Mouse (Mus musculus): ENCODE measurements at regions not wholly inside any gene's neighbourhood (a gene's known extent, or its start where the extent isn't known, plus 50 kb on each side); places are given as distances from the start of the nearest gene placed in this dataset.

DNA sequence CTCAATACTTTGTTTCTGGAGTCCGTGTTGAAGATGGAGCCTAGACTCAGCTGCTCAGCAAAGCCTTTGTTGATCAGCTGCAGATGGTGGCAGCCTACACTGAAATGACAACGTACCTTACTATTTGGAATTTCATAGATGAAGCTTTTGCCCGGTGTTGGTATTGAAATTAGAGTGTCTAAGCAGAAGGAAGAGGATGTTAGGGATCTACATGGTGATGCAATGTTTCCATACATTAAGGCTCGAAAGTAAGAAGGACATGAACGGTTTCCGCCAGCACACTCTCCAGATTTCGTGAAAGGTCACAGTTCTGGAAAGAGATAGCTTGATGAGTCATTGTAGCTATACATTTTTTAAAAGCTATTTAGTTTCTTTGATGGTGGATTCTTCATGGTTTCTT lies 412.9 kb upstream of the Actbl2 start:
- in situ Hi-C loops (cut with MboI; ENCODE audit: low pct_ligation_motif_present, low pct_unique_long_range_greater_than_20kb, low sequenced_read_pairs) (no loop called here), dilution Hi-C loops (cut with MboI; ENCODE audit: extremely low pct_ligation_motif_present, extremely low pct_unique_long_range_greater_than_20kb, low sequenced_read_pairs) (no loop called here)
- no peak overlapping the region for H3K4me3 ChIP-seq (replicated peaks in 1 of 3; ENCODE audit: low read depth in 2 of 3, low read length in 2 of 3, poor library complexity in 1 of 3)
- DNase-seq (ENCODE audit: extremely low read depth): no peak
- no peaks in the 10 kb centered on the region for H3K27me3 ChIP-seq (replicated peaks)
- H3K4me2 ChIP-seq (ENCODE audit: insufficient read depth, low read depth, poor library complexity, severe bottlenecking): peak overlapping the region; percentile 2; the same call in 1 of the 2 replicates
- no peaks in the 10 kb centered on the region for H3K36me3 ChIP-seq (replicated peaks in 1 of 2; ENCODE audit: control insufficient read depth in 1 of 2, insufficient read depth in 1 of 2, low read length in 1 of 2)
- no peaks in the 10 kb centered on the region for H3K79me2 ChIP-seq (replicated peaks; ENCODE audit: control insufficient read depth, extremely low read depth, insufficient read depth, poor library complexity, severe bottlenecking)
- H3K9me3 ChIP-seq (replicated peaks; ENCODE audit: low read length): peaks cover 2% of the 10 kb centered on the region
- H3K4me1 ChIP-seq (ENCODE audit: control insufficient read depth in 1 of 2, insufficient read depth in 2 of 2): no peaks in the 10 kb centered on the region
- no peak overlapping the region for H3K9ac ChIP-seq (ENCODE audit: insufficient read depth, low read depth)
- H3K27ac ChIP-seq (ENCODE audit: insufficient read depth, low read depth): no peak overlapping the region
- no peak for TF ChIP-seq MXI1 (IDR thresholded peaks at IDR 0.05; ENCODE audit: low read depth, low read length)
- TF ChIP-seq ZMIZ1 (IDR thresholded peaks at IDR 0.05; ENCODE audit: low read depth, low read length): no peak
- TF ChIP-seq GABPA (IDR thresholded peaks at IDR 0.05; ENCODE audit: insufficient replicate concordance, low read depth, low read length): no peak
- no peak for TF ChIP-seq ZNF384 (IDR thresholded peaks at IDR 0.05; ENCODE audit: low read depth, low read length)
- TF ChIP-seq USF2 (conservative IDR thresholded peaks at IDR 0.05; ENCODE audit: low read depth, low read length): no peak
- TF ChIP-seq EP300 (IDR thresholded peaks at IDR 0.05; ENCODE audit: low read length): no peak
- no peak for TF ChIP-seq HCFC1 (IDR thresholded peaks at IDR 0.05; ENCODE audit: low read depth, low read length)
- no peak for TF ChIP-seq SMC3 (IDR thresholded peaks at IDR 0.05; ENCODE audit: low read depth, low read length)
- no peak for TF ChIP-seq CTCF (conservative IDR thresholded peaks at IDR 0.05 in 1 of 2, IDR thresholded peaks at IDR 0.05 in 1 of 2; ENCODE audit: low read depth in 2 of 2, low read length in 2 of 2)
- no peak for TF ChIP-seq MEF2A (IDR thresholded peaks at IDR 0.05; ENCODE audit: borderline replicate concordance, low read depth, low read length)

DNA sequence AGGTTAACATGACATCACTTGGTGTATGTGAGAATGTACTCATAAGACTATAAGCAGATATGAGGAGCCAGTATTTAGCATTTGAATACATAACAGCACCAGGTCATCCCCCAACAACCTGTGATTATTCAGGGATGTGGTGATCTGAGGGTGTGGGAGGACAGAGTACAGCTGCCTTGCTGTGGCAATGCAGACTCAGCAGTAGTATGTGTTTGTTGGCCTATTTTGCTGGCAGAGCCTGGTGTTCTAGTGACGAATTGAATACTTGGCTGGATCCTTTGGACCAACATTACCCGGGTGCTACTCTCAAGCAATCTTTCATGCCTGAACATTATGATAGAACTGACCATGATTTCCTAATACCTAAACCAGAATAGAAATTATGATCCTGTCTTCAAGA lies 409.1 kb upstream of the Actbl2 start:
- Histone ChIP-seq H3K27ac (ENCODE audit: insufficient read depth, low read depth) (no peak overlapping the region), H3K79me2 (replicated peaks; ENCODE audit: control insufficient read depth, extremely low read depth, insufficient read depth, poor library complexity, severe bottlenecking) (no peaks in the 10 kb centered on the region), H3K4me3 (replicated peaks in 1 of 3; ENCODE audit: low read depth in 2 of 3, low read length in 2 of 3, poor library complexity in 1 of 3) (no peak overlapping the region), H3K9ac (ENCODE audit: insufficient read depth, low read depth) (no peak overlapping the region), H3K4me2 (ENCODE audit: insufficient read depth, low read depth, poor library complexity, severe bottlenecking) (no peak overlapping the region), H3K36me3 (replicated peaks in 1 of 2; ENCODE audit: control insufficient read depth in 1 of 2, insufficient read depth in 1 of 2, low read length in 1 of 2) (no peaks in the 10 kb centered on the region), H3K4me1 (ENCODE audit: control insufficient read depth in 1 of 2, insufficient read depth in 2 of 2) (no peaks in the 10 kb centered on the region), H3K27me3 (replicated peaks) (no peaks in the 10 kb centered on the region), H3K9me3 (replicated peaks; ENCODE audit: low read length) (peaks cover 2% of the 10 kb centered on the region)
- DNase-seq (ENCODE audit: extremely low read depth): no peak
- in situ Hi-C loops (cut with MboI; ENCODE audit: low pct_ligation_motif_present, low pct_unique_long_range_greater_than_20kb, low sequenced_read_pairs) (no loop called here), dilution Hi-C loops (cut with MboI; ENCODE audit: extremely low pct_ligation_motif_present, extremely low pct_unique_long_range_greater_than_20kb, low sequenced_read_pairs) (no loop called here)
- TF ChIP-seq EP300 (IDR thresholded peaks at IDR 0.05; ENCODE audit: low read length) (no peak), NELFE (IDR thresholded peaks at IDR 0.05; ENCODE audit: low read depth, low read length) (no peak), ZMIZ1 (IDR thresholded peaks at IDR 0.05; ENCODE audit: low read depth, low read length) (no peak), PAX5 (IDR thresholded peaks at IDR 0.05; ENCODE audit: low read length) (no peak), UBTF (IDR thresholded peaks at IDR 0.05; ENCODE audit: low read depth, low read length) (no peak), TBP (conservative IDR thresholded peaks at IDR 0.05; ENCODE audit: low read depth, low read length) (no peak), MAZ (IDR thresholded peaks at IDR 0.05; ENCODE audit: low read depth, low read length) (no peak), USF1 (IDR thresholded peaks at IDR 0.05; ENCODE audit: low read depth, low read length) (no peak), KAT2A (IDR thresholded peaks at IDR 0.05; ENCODE audit: insufficient replicate concordance, low read length) (no peak), JUND (conservative IDR thresholded peaks at IDR 0.05; ENCODE audit: low read depth, low read length) (no peak), GABPA (IDR thresholded peaks at IDR 0.05; ENCODE audit: insufficient replicate concordance, low read depth, low read length) (no peak), ZNF384 (IDR thresholded peaks at IDR 0.05; ENCODE audit: low read depth, low read length) (no peak), SMC3 (IDR thresholded peaks at IDR 0.05; ENCODE audit: low read depth, low read length) (no peak)

Data from CH12.LX (cell line).